Mouse (Mus musculus) midbrain, postnatal 0 days (tissue): ENCODE results near the gene Dnm2. TPM values are rescaled to one million over a fixed set of nuclear protein-coding genes. Genes with fewer than 3 reads are reported as not detected.

ENCODE experiments used
- ATAC-seq: fragments of 200-750 bp; cut with Nextera tagmentation; 2 replicates; pipeline ENCODE4 v1.8.0; 2017; ENCODE audit warnings: moderate number of reproducible peaks, mild to moderate bottlenecking, moderate TSS enrichment, moderate library complexity; ENCODE audit not compliant: low FRiP score
- DNase-seq: peaks from one replicate; pipeline ENCODE4 v3.0.0-alpha.2; 2015; ENCODE audit warnings: low spot score
- H3K27ac ChIP-seq: fragments of 300-500 bp; sonication (generic); 2 replicates; pipeline ENCODE4 v1.5.1; 2014; ENCODE audit warnings: low read depth, mild to moderate bottlenecking, low read length, mixed read lengths
- H3K27me3 ChIP-seq: fragments of 300-500 bp; sonication (generic); 2 replicates; pipeline ENCODE4 v1.6.1; 2014; ENCODE audit warnings: low read length, control low read depth, mixed read lengths; ENCODE audit not compliant: insufficient read depth
- H3K36me3 ChIP-seq: fragments of 300-500 bp; sonication (generic); 2 replicates; pipeline ENCODE4 v1.6.1; 2014; ENCODE audit warnings: low read length, control low read depth, mixed read lengths; ENCODE audit not compliant: insufficient read depth
- H3K4me1 ChIP-seq: fragments of 300-500 bp; sonication (generic); 2 replicates; pipeline ENCODE4 v1.6.1; 2014; ENCODE audit warnings: mild to moderate bottlenecking, control low read depth, antibody characterized with exemption, low read length, mixed read lengths; ENCODE audit not compliant: insufficient read depth
- H3K4me2 ChIP-seq: fragments of 300-500 bp; sonication (generic); 2 replicates; pipeline ENCODE4 v1.6.1; 2014; ENCODE audit warnings: low read depth, mild to moderate bottlenecking, low read length, mixed read lengths; ENCODE audit not compliant: poor library complexity, severe bottlenecking
- H3K4me3 ChIP-seq: fragments of 300-500 bp; sonication (generic); 2 replicates; pipeline ENCODE4 v1.5.1; 2014; ENCODE audit warnings: low read depth, mild to moderate bottlenecking, low read length, moderate library complexity
- H3K9ac ChIP-seq: fragments of 300-500 bp; sonication (generic); replicated peaks from 2 replicates; pipeline ENCODE4 v1.6.1; 2014; ENCODE audit warnings: mild to moderate bottlenecking, low read length, moderate library complexity, mixed read lengths; ENCODE audit not compliant: poor library complexity, severe bottlenecking
- H3K9me3 ChIP-seq: fragments of 300-500 bp; sonication (generic); 2 replicates; pipeline ENCODE4 v1.6.1; 2016; ENCODE audit warnings: low read length, control low read depth
- CTCF ChIP-seq: IDR thresholded peaks from 2 replicates; pipeline ENCODE4 v1.5.1; 2016; ENCODE audit warnings: antibody characterized with exemption, mild to moderate bottlenecking
- WGBS: fragments of 180-500 bp; shearing (Covaris S2); extraction: QIAGEN DNeasy Blood & Tissue Kit; methylation state at CpG from one replicate; pipeline ENCODE4 v1.1.7; 2014; 5-methylcytosine and 5-hydroxymethylcytosine counted together
- polyA plus RNA-seq: library from polyadenylated mRNA; unstranded; fragments of >200 nt; fragmentation: Nextera tagmentation; extraction: Ambion mirVana; gene quantifications from 2 replicates; pipeline ENCODE4 v1.2.1, GENCODE M21; 2015
- total RNA-seq: library from RNA; depleted of rRNA; stranded (reverse); fragments of >200 nt; gene quantifications from 2 replicates; pipeline ENCODE4 v1.2.3, GENCODE M21; 2014

Dnm2 gene
- total and polyA plus RNA-seq, 2 experiments from 2014 or later: 59.2 to 69.2 TPM

GRCm38 (mm10) chr9:21447778-21448177, 23.1 kb downstream of the Dnm2 start:
- Histone ChIP-seq H3K4me2 (no peak overlapping the region), H3K27ac (no peak overlapping the region), H3K36me3 (peaks cover 2% of the 10 kb centered on the region; the same call in 1 of the 2 replicates), H3K9ac (no peak overlapping the region), H3K4me1 (no peaks in the 10 kb centered on the region), H3K9me3 (no peaks in the 10 kb centered on the region), H3K27me3 (no peaks in the 10 kb centered on the region), H3K4me3 (no peak overlapping the region)
- no peak for DNase-seq
- no peak for TF ChIP-seq CTCF
- WGBS: 100% methylated on average over 2 of the region's 2 CpGs
- ATAC-seq: no peak

- Histone ChIP-seq H3K27ac (no peak overlapping the region), H3K9ac (no peak overlapping the region), H3K27me3 (no peaks in the 10 kb centered on the region), H3K36me3 (peaks cover 2% of the 10 kb centered on the region; the same call in 1 of the 2 replicates), H3K4me2 (no peak overlapping the region), H3K9me3 (no peaks in the 10 kb centered on the region), H3K4me1 (no peaks in the 10 kb centered on the region), H3K4me3 (no peak overlapping the region)
- DNase-seq (no peak), ATAC-seq (no peak)
- 85% methylated on average over 2 of the region's 2 CpGs for WGBS
- no peak for TF ChIP-seq CTCF
Observed at GRCm38 (mm10) chr9:21449710-21450109, 25.0 kb downstream of the Dnm2 start.

- H3K9ac ChIP-seq: no peak overlapping the region
- DNase-seq (no peak), ATAC-seq (no peak)
- H3K27ac ChIP-seq: no peak overlapping the region
- no peaks in the 10 kb centered on the region for H3K9me3 ChIP-seq
- no peaks in the 10 kb centered on the region for H3K27me3 ChIP-seq
- 75% methylated on average over 3 of the region's 3 CpGs for WGBS
- H3K4me2 ChIP-seq: no peak overlapping the region
- TF ChIP-seq CTCF: no peak
- peaks cover 2% of the 10 kb centered on the region; the same call in 1 of the 2 replicates for H3K36me3 ChIP-seq
- H3K4me1 ChIP-seq: no peaks in the 10 kb centered on the region
- no peak overlapping the region for H3K4me3 ChIP-seq
Observed at GRCm38 (mm10) chr9:21450270-21450669, 25.6 kb downstream of the Dnm2 start.

GRCm38 (mm10) chr9:21451391-21451790, 26.7 kb downstream of the Dnm2 start:
- Histone ChIP-seq H3K27me3 (no peaks in the 10 kb centered on the region), H3K9me3 (no peaks in the 10 kb centered on the region), H3K27ac (no peak overlapping the region), H3K4me1 (no peaks in the 10 kb centered on the region), H3K4me2 (no peak overlapping the region), H3K4me3 (no peak overlapping the region), H3K9ac (no peak overlapping the region), H3K36me3 (peaks cover 2% of the 10 kb centered on the region; the same call in 1 of the 2 replicates)
- 89% methylated on average over 8 of the region's 8 CpGs for WGBS
- DNase-seq (no peak), ATAC-seq (no peak)
- TF ChIP-seq CTCF: no peak

- Histone ChIP-seq H3K4me3 (no peak overlapping the region), H3K27me3 (no peaks in the 10 kb centered on the region), H3K4me2 (no peak overlapping the region), H3K9ac (no peak overlapping the region), H3K4me1 (no peaks in the 10 kb centered on the region), H3K27ac (no peak overlapping the region), H3K9me3 (no peaks in the 10 kb centered on the region), H3K36me3 (peaks cover 2% of the 10 kb centered on the region; the same call in 1 of the 2 replicates)
- ATAC-seq: no peak
- WGBS: 82% methylated on average over 8 of the region's 8 CpGs
- no peak for TF ChIP-seq CTCF
- DNase-seq: no peak
Observed at GRCm38 (mm10) chr9:21451870-21452269, 27.2 kb downstream of the Dnm2 start.

GRCm38 (mm10) chr9:21453003-21453402, 28.3 kb downstream of the Dnm2 start:
- Histone ChIP-seq H3K36me3 (peaks cover 2% of the 10 kb centered on the region; the same call in 1 of the 2 replicates), H3K4me2 (no peak overlapping the region), H3K27ac (no peak overlapping the region), H3K9ac (no peak overlapping the region), H3K27me3 (no peaks in the 10 kb centered on the region), H3K4me1 (no peaks in the 10 kb centered on the region), H3K9me3 (no peaks in the 10 kb centered on the region), H3K4me3 (no peak overlapping the region)
- no peak for DNase-seq
- TF ChIP-seq CTCF: no peak
- ATAC-seq: no peak
- WGBS: 94% methylated on average over 7 of the region's 7 CpGs
